Mouse (Mus musculus) MEL (cell line): Measurements from ENCODE around the gene Zg16. TPM values are rescaled to one million over a fixed set of nuclear protein-coding genes. Genes with fewer than 3 reads are reported as not detected.

Source experiments
- DNase-seq: peaks from one replicate; pipeline ENCODE4 v3.0.0; 2011; ENCODE audit warnings: low read depth, low spot score
- H3K27ac ChIP-seq: 2 replicates; pipeline ENCODE4 v1.5.1; 2012; ENCODE audit warnings: low read depth, mild to moderate bottlenecking, control low read depth, low read length, moderate library complexity; ENCODE audit not compliant: control insufficient read depth
- H3K27me3 ChIP-seq, 2 experiments: fragments of 150-350 bp in 1 of 2; sonication (generic) in 1 of 2; 2 replicates each; pipeline ENCODE4 v1.6.1; 2012; ENCODE audit warnings: low read length in 2 of 2, mild to moderate bottlenecking in 2 of 2, improper control_type of control experiment in 1 of 2, moderate library complexity in 1 of 2; ENCODE audit not compliant: insufficient read depth in 2 of 2, control insufficient read depth in 1 of 2
- H3K36me3 ChIP-seq, 2 experiments: 2 replicates each; pipeline ENCODE4 v1.6.1; 2012 to 2014; ENCODE audit warnings: low read length in 2 of 2, improper control_type of control experiment in 1 of 2, inconsistent platforms in 1 of 2, mild to moderate bottlenecking in 1 of 2; ENCODE audit not compliant: insufficient read depth in 2 of 2, control insufficient read depth in 1 of 2
- H3K4me1 ChIP-seq, 2 experiments: fragments of 150-350 bp in 1 of 2; sonication (generic) in 1 of 2; 2 replicates each; pipeline ENCODE4 v1.6.1; 2012; ENCODE audit warnings: low read length in 2 of 2, improper control_type of control experiment in 1 of 2, mild to moderate bottlenecking in 1 of 2; ENCODE audit not compliant: insufficient read depth in 2 of 2, control insufficient read depth in 1 of 2
- H3K4me3 ChIP-seq, 2 experiments: fragments of 150-350 bp in 1 of 2; sonication (generic) in 1 of 2; 2 replicates each; pipeline ENCODE4 v1.5.1; 2012; ENCODE audit warnings: low read depth in 2 of 2, low read length in 2 of 2, mild to moderate bottlenecking in 2 of 2, moderate library complexity in 2 of 2, control low read depth in 1 of 2, improper control_type of control experiment in 1 of 2; ENCODE audit not compliant: control insufficient read depth in 1 of 2, insufficient read depth in 1 of 2
- H3K79me2 ChIP-seq: 2 replicates; pipeline ENCODE4 v1.6.1; 2012; ENCODE audit warnings: mild to moderate bottlenecking, low read length, moderate library complexity; ENCODE audit not compliant: control insufficient read depth, poor library complexity, insufficient read depth
- H3K9ac ChIP-seq: 2 replicates; pipeline ENCODE4 v1.6.1; 2012; ENCODE audit warnings: low read depth, mild to moderate bottlenecking, control low read depth, low read length, moderate library complexity; ENCODE audit not compliant: control insufficient read depth, poor library complexity, severe bottlenecking
- H3K9me3 ChIP-seq: fragments of 150-350 bp; sonication (generic); replicated peaks from 2 replicates; pipeline ENCODE4 v1.6.1; 2012; ENCODE audit warnings: mild to moderate bottlenecking, low read length, improper control_type of control experiment, moderate library complexity; ENCODE audit not compliant: insufficient read depth
- CHD1 ChIP-seq: IDR thresholded peaks from 2 replicates; pipeline ENCODE4 v1.6.1; 2012; ENCODE audit warnings: low read depth, mild to moderate bottlenecking, inconsistent platforms, low read length, improper control_type of control experiment
- CHD2 ChIP-seq: IDR thresholded peaks from 2 replicates; pipeline ENCODE4 v1.6.1; 2011; ENCODE audit warnings: low read length, improper control_type of control experiment
- CTCF ChIP-seq, 3 experiments: IDR thresholded peaks in 2 of 3; conservative IDR thresholded peaks in 1 of 3; 2 replicates each; pipeline ENCODE4 v1.5.1; 2011 to 2012; ENCODE audit warnings: low read length in 3 of 3, low read depth in 2 of 3, mild to moderate bottlenecking in 2 of 3, improper control_type of control experiment in 1 of 3, inconsistent platforms in 1 of 3, mixed read lengths in 1 of 3, moderate library complexity in 1 of 3; ENCODE audit not compliant: control insufficient read depth in 1 of 3, insufficient read depth in 1 of 3, poor library complexity in 1 of 3, severe bottlenecking in 1 of 3
- ELF1 ChIP-seq: IDR thresholded peaks from 2 replicates; pipeline ENCODE4 v1.6.1; 2014; ENCODE audit warnings: low read depth, mild to moderate bottlenecking, inconsistent platforms, low read length, improper control_type of control experiment, moderate library complexity
- EP300 ChIP-seq, 2 experiments: IDR thresholded peaks; 2 replicates each; pipeline ENCODE4 v1.6.1; 2011; ENCODE audit warnings: improper control_type of control experiment in 2 of 2, low read length in 2 of 2, low read depth in 1 of 2, mild to moderate bottlenecking in 1 of 2
- GABPA ChIP-seq: IDR thresholded peaks from 2 replicates; pipeline ENCODE4 v1.6.1; 2012; ENCODE audit warnings: low read depth, mild to moderate bottlenecking, inconsistent platforms, low read length, improper control_type of control experiment, moderate library complexity
- HCFC1 ChIP-seq: IDR thresholded peaks from 2 replicates; pipeline ENCODE4 v1.6.1; 2012; ENCODE audit warnings: low read depth, mild to moderate bottlenecking, inconsistent platforms, low read length, improper control_type of control experiment, moderate library complexity
- KAT2A ChIP-seq: conservative IDR thresholded peaks from 2 replicates; pipeline ENCODE4 v1.6.1; 2012; ENCODE audit warnings: low read depth, low read length, improper control_type of control experiment, inconsistent platforms
- MAFK ChIP-seq: IDR thresholded peaks from 2 replicates; pipeline ENCODE4 v1.6.1; 2011; ENCODE audit warnings: low read depth, mild to moderate bottlenecking, low read length, improper control_type of control experiment, borderline replicate concordance
- MAX ChIP-seq: IDR thresholded peaks from 2 replicates; pipeline ENCODE4 v1.6.1; 2011; ENCODE audit warnings: low read length, improper control_type of control experiment
- MAZ ChIP-seq: IDR thresholded peaks from 2 replicates; pipeline ENCODE4 v1.6.1; 2012; ENCODE audit warnings: low read depth, mild to moderate bottlenecking, inconsistent platforms, low read length, improper control_type of control experiment
- MEF2A ChIP-seq: IDR thresholded peaks from 2 replicates; pipeline ENCODE4 v1.6.1; 2014; ENCODE audit warnings: low read depth, mild to moderate bottlenecking, inconsistent platforms, low read length, improper control_type of control experiment; ENCODE audit not compliant: poor library complexity, insufficient replicate concordance, severe bottlenecking; ENCODE audit errors: extremely low read depth
- MXI1 ChIP-seq: IDR thresholded peaks from 2 replicates; pipeline ENCODE4 v1.6.1; 2011; ENCODE audit warnings: mild to moderate bottlenecking, low read depth, low read length, improper control_type of control experiment
- MYB ChIP-seq: IDR thresholded peaks from 2 replicates; pipeline ENCODE4 v1.6.1; 2011; ENCODE audit warnings: mild to moderate bottlenecking, low read depth, low read length, improper control_type of control experiment
- NELFE ChIP-seq: IDR thresholded peaks from 2 replicates; pipeline ENCODE4 v1.6.1; 2011; ENCODE audit warnings: low read depth, low read length, improper control_type of control experiment
- NRF1 ChIP-seq: IDR thresholded peaks from 2 replicates; pipeline ENCODE4 v1.6.1; 2014; ENCODE audit warnings: low read depth, mild to moderate bottlenecking, inconsistent platforms, low read length, improper control_type of control experiment, moderate library complexity; ENCODE audit not compliant: poor library complexity, insufficient read depth, severe bottlenecking
- POLR2AphosphoS2 ChIP-seq: IDR thresholded peaks from 2 replicates; pipeline ENCODE4 v1.6.1; 2011; ENCODE audit warnings: low read length, improper control_type of control experiment
- POLR2AphosphoS5 ChIP-seq: IDR thresholded peaks from 2 replicates; pipeline ENCODE4 v1.6.1; 2012; ENCODE audit warnings: low read depth, borderline replicate concordance, mild to moderate bottlenecking, inconsistent platforms, low read length, moderate library complexity, mixed read lengths
- RAD21 ChIP-seq: IDR thresholded peaks from 2 replicates; pipeline ENCODE4 v1.6.1; 2011; ENCODE audit warnings: mild to moderate bottlenecking, low read depth, low read length, improper control_type of control experiment
- RCOR1 ChIP-seq: IDR thresholded peaks from 2 replicates; pipeline ENCODE4 v1.6.1; 2012; ENCODE audit warnings: low read depth, mild to moderate bottlenecking, inconsistent platforms, low read length, improper control_type of control experiment
- SIN3A ChIP-seq: IDR thresholded peaks from 2 replicates; pipeline ENCODE4 v1.6.1; 2012; ENCODE audit warnings: low read length, improper control_type of control experiment, inconsistent platforms
- TAL1 ChIP-seq: IDR thresholded peaks from 2 replicates; pipeline ENCODE4 v1.6.1; 2012; ENCODE audit warnings: mild to moderate bottlenecking, inconsistent platforms, low read length, moderate library complexity, mixed read lengths
- TBP ChIP-seq: IDR thresholded peaks from 2 replicates; pipeline ENCODE4 v1.8.0; 2011; ENCODE audit warnings: low read depth, low read length, improper control_type of control experiment
- TCF12 ChIP-seq: IDR thresholded peaks from 2 replicates; pipeline ENCODE4 v1.6.1; 2014; ENCODE audit warnings: low read depth, mild to moderate bottlenecking, inconsistent platforms, low read length, improper control_type of control experiment, moderate library complexity
- UBTF ChIP-seq: IDR thresholded peaks from 2 replicates; pipeline ENCODE4 v1.6.1; 2012; ENCODE audit warnings: low read depth, mild to moderate bottlenecking, inconsistent platforms, low read length, improper control_type of control experiment, moderate library complexity, borderline replicate concordance; ENCODE audit not compliant: insufficient read depth
- USF1 ChIP-seq: IDR thresholded peaks from 2 replicates; pipeline ENCODE4 v1.6.1; 2014; ENCODE audit warnings: low read depth, mild to moderate bottlenecking, inconsistent platforms, low read length, improper control_type of control experiment, moderate library complexity
- ZC3H11A ChIP-seq: IDR thresholded peaks from 2 replicates; pipeline ENCODE4 v1.6.1; 2012; ENCODE audit warnings: low read depth, mild to moderate bottlenecking, inconsistent platforms, low read length, improper control_type of control experiment
- polyA plus RNA-seq, 2 experiments: library from polyadenylated mRNA; stranded (reverse) in 1 of 2; unstranded in 1 of 2; fragments of >175 nt in 1 of 2; fragments of >200 nt in 1 of 2; gene quantifications; 2 replicates each; pipeline versions ENCODE4 v1.2.1 to v1.2.4; 2012; ENCODE audit warnings: low replicate concordance in 2 of 2, low read depth in 1 of 2; ENCODE audit not compliant: insufficient read length in 2 of 2, insufficient read depth in 1 of 2, missing spikeins in 1 of 2
- total RNA-seq: library from RNA; depleted of rRNA; stranded (reverse); fragments of 300-350 nt; gene quantifications from 2 replicates; pipeline ENCODE4 v1.2.3, GENCODE M21; 2012

Gene Zg16
- total and polyA plus RNA-seq, 3 experiments: 50.4 to 89.3 TPM; not detected in 1

- TF ChIP-seq HCFC1 (no peak), CHD1 (peak; percentile 24; the same call in 1 of the 2 replicates), EP300 (IDR thresholded peaks at IDR 0.05; ENCODE audit: low read depth in 1 of 2, low read length in 2 of 2) (no peak), GABPA (no peak), NRF1 (no peak), ZC3H11A (no peak), MAFK (no peak), NELFE (0 out of 2 replicates have a peak, but pooled peaks have one; percentile 22), RCOR1 (0 out of 2 replicates have a peak, but pooled peaks have one; percentile 33), TBP (no peak), UBTF (no peak), CHD2 (no peak), USF1 (no peak), MAZ (no peak)
- TF ChIP-seq, all 39 proteins: peak for 7
Measured at GRCm38 (mm10) chr7:127136181-127137071, 49.3 kb upstream of the Zg16 start (continued).

- peaks cover 2 to 32% of the 10 kb centered on the region in 2 experiments; a peak in 3 of 4 replicates for H3K4me1 ChIP-seq
- H3K27ac ChIP-seq: peak overlapping the region; percentile 26
- H3K9me3 ChIP-seq: no peaks in the 10 kb centered on the region
- H3K79me2 ChIP-seq: peaks cover 51% of the 10 kb centered on the region
- no peaks in the 10 kb centered on the region for H3K27me3 ChIP-seq
- H3K4me3 ChIP-seq: peak overlapping the region; percentile 50 to 67
- no peak for TF ChIP-seq TCF12
- TF ChIP-seq ELF1: no peak
- no peak for TF ChIP-seq NRF1
- TF ChIP-seq MEF2A: no peak
- no peak for TF ChIP-seq ZC3H11A
- TF ChIP-seq KAT2A: 0 out of 2 replicates have a peak, but pooled peaks have one; percentile 24
- TF ChIP-seq SIN3A: peak; percentile 63
- no peak for TF ChIP-seq POLR2AphosphoS5
- TF ChIP-seq MYB: no peak
- 0 out of 2 replicates have a peak, but pooled peaks have one; percentile 6 for TF ChIP-seq NELFE
- TF ChIP-seq MAX: peak; percentile 62; the same call in 1 of the 2 replicates
- no peak for TF ChIP-seq POLR2AphosphoS2
- TF ChIP-seq GABPA: no peak
- TF ChIP-seq TBP: no peak
- peak; percentile 81 for TF ChIP-seq MXI1
- TF ChIP-seq TAL1: no peak
- TF ChIP-seq USF1: peak; percentile 61
- no peak for TF ChIP-seq RAD21
- 0 out of 2 replicates have a peak, but pooled peaks have one; percentile 10 for TF ChIP-seq MAFK
- no peak for TF ChIP-seq CTCF (IDR thresholded peaks at IDR 0.05 in 2 of 3, conservative IDR thresholded peaks at IDR 0.05 in 1 of 3; ENCODE audit: control insufficient read depth in 1 of 3, insufficient read depth in 1 of 3, low read depth in 2 of 3, low read length in 3 of 3, poor library complexity in 1 of 3, severe bottlenecking in 1 of 3)
- TF ChIP-seq, all 39 proteins: peak for 7
- peak; percentile 63 for DNase-seq
- Histone ChIP-seq H3K9ac (peak overlapping the region; percentile 73), H3K36me3 (peaks cover 0 to 28% of the 10 kb centered on the region in 2 experiments; a peak in 3 of 4 replicates)
Measured at GRCm38 (mm10) chr7:127134821-127135447, 47.8 kb upstream of the Zg16 start.
